Mouse (Mus musculus): Measurements from ENCODE around the gene Ptgir.

- TF ChIP-seq CTCF (IDR thresholded peaks at IDR 0.05; ENCODE audit: low read depth) (peak; percentile 95), EP300 (IDR thresholded peaks at IDR 0.05; ENCODE audit: low read depth) (no peak)
Measured at GRCm38 (mm10) chr7:16931968-16932627, 25.8 kb downstream of the Ptgir start.

Measured in liver, postnatal 0 days (tissue).